Mouse (Mus musculus): ENCODE data around the gene Slc22a17. TPM values are rescaled to one million over a fixed set of nuclear protein-coding genes. Genes with fewer than 3 reads are reported as not detected.
"Not testable (repeated sequence)": the region's sequence is repeated elsewhere in the genome, so short reads cannot be mapped to it uniquely, and the experiment has no call there.

The Slc22a17 gene
- polyA plus RNA-seq (2014; fragmentation: Nextera tagmentation; extraction: Ambion mirVana), result 35.4 and 36.0 TPM in 2 replicates

- peak; percentile 98 for DNase-seq (ENCODE audit: low spot score, missing footprints)
- Histone ChIP-seq H3K4me3 (ENCODE audit: low read depth, low read length) (peak within 1 kb of the TSS; percentile 93), H3K4me1 (ENCODE audit: control insufficient read depth, insufficient read depth, low read length) (peaks cover 14% of the 10 kb centered on the region), H3K36me3 (ENCODE audit: control insufficient read depth, insufficient read depth, low read length) (peaks cover 12% of the 10 kb centered on the region), H3K27ac (ENCODE audit: low read depth, low read length) (peak within 1 kb of the TSS; percentile 61), H3K4me2 (peak within 1 kb of the TSS; percentile 100), H3K9me3 (ENCODE audit: control insufficient read depth, low read length) (no peaks in the 10 kb centered on the region), H3K9ac (ENCODE audit: low read length) (peak within 1 kb of the TSS; percentile 95), H3K27me3 (ENCODE audit: control insufficient read depth, insufficient read depth, low read length) (no peaks in the 10 kb centered on the region)
- peak; percentile 95 for ATAC-seq (ENCODE audit: low FRiP score)
- under 1% methylated on average over 28 of the region's 28 CpGs for WGBS
Observed at GRCm38 (mm10) chr14:54912886-54913285, at the start of gene Slc22a17. Gene Slc22a17 (minus strand): TSS chr14:54913132.

- ATAC-seq (ENCODE audit: low FRiP score) (no peak), DNase-seq (ENCODE audit: low spot score, missing footprints) (no peak)
- no peaks in the 10 kb centered on the region for H3K27me3 ChIP-seq (ENCODE audit: control insufficient read depth, insufficient read depth, low read length)
- no peak overlapping the region for H3K4me3 ChIP-seq (ENCODE audit: low read depth, low read length)
- H3K4me1 ChIP-seq (ENCODE audit: control insufficient read depth, insufficient read depth, low read length), result no peaks in the 10 kb centered on the region
- H3K4me2 ChIP-seq, result no peak overlapping the region
- 89% methylated on average over 7 of the region's 7 CpGs for WGBS
- no peak overlapping the region for H3K27ac ChIP-seq (ENCODE audit: low read depth, low read length)
- no peak overlapping the region for H3K9ac ChIP-seq (ENCODE audit: low read length)
- H3K36me3 ChIP-seq (ENCODE audit: control insufficient read depth, insufficient read depth, low read length), result no peaks in the 10 kb centered on the region
- no peaks in the 10 kb centered on the region for H3K9me3 ChIP-seq (ENCODE audit: control insufficient read depth, low read length)
Observed at GRCm38 (mm10) chr14:54962714-54963113, 49.8 kb upstream of the Slc22a17 start.

DNA sequence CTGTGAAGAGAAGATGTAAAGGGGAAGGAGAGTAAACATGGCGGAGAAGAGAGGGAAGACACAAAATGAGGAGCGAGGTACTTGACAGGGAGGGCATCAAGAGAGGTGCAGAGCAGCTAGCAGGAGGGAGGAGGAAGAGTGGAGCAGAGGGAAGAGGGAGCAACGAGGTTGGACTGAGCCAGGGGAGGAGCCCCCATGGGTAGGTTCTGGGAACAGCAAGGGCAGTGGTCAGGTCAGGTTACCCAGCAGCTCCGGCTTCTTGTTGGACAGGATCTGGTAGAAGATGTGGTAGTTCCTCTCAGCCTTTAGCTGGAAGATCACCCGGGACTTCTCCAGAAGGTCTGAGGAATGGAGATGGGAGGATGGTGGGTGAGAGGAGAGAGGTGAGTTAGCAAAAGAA is 48.6 kb upstream of the Slc22a17 start:
- Histone ChIP-seq H3K4me3 (ENCODE audit: low read depth, low read length) (no peak overlapping the region), H3K9ac (ENCODE audit: low read length) (no peak overlapping the region), H3K4me1 (ENCODE audit: control insufficient read depth, insufficient read depth, low read length) (no peaks in the 10 kb centered on the region), H3K27me3 (ENCODE audit: control insufficient read depth, insufficient read depth, low read length) (no peaks in the 10 kb centered on the region), H3K36me3 (ENCODE audit: control insufficient read depth, insufficient read depth, low read length) (no peaks in the 10 kb centered on the region), H3K9me3 (ENCODE audit: control insufficient read depth, low read length) (no peaks in the 10 kb centered on the region), H3K27ac (ENCODE audit: low read depth, low read length) (no peak overlapping the region), H3K4me2 (no peak overlapping the region)
- WGBS, result 82% methylated on average over 5 of the region's 5 CpGs
- DNase-seq (ENCODE audit: low spot score, missing footprints) (no peak), ATAC-seq (ENCODE audit: low FRiP score) (no peak)

GRCm38 (mm10) chr14:54960769-54961168 is 47.8 kb upstream of the Slc22a17 start:
- Histone ChIP-seq H3K9me3 (ENCODE audit: control insufficient read depth, low read length) (no peaks in the 10 kb centered on the region), H3K4me1 (ENCODE audit: control insufficient read depth, insufficient read depth, low read length) (no peaks in the 10 kb centered on the region), H3K4me3 (ENCODE audit: low read depth, low read length) (no peak overlapping the region), H3K9ac (ENCODE audit: low read length) (no peak overlapping the region), H3K4me2 (no peak overlapping the region), H3K27me3 (ENCODE audit: control insufficient read depth, insufficient read depth, low read length) (no peaks in the 10 kb centered on the region), H3K27ac (ENCODE audit: low read depth, low read length) (no peak overlapping the region), H3K36me3 (ENCODE audit: control insufficient read depth, insufficient read depth, low read length) (no peaks in the 10 kb centered on the region)
- no peak for ATAC-seq (ENCODE audit: low FRiP score)
- 62% methylated on average over 10 of the region's 10 CpGs for WGBS
- no peak for DNase-seq (ENCODE audit: low spot score, missing footprints)

DNA sequence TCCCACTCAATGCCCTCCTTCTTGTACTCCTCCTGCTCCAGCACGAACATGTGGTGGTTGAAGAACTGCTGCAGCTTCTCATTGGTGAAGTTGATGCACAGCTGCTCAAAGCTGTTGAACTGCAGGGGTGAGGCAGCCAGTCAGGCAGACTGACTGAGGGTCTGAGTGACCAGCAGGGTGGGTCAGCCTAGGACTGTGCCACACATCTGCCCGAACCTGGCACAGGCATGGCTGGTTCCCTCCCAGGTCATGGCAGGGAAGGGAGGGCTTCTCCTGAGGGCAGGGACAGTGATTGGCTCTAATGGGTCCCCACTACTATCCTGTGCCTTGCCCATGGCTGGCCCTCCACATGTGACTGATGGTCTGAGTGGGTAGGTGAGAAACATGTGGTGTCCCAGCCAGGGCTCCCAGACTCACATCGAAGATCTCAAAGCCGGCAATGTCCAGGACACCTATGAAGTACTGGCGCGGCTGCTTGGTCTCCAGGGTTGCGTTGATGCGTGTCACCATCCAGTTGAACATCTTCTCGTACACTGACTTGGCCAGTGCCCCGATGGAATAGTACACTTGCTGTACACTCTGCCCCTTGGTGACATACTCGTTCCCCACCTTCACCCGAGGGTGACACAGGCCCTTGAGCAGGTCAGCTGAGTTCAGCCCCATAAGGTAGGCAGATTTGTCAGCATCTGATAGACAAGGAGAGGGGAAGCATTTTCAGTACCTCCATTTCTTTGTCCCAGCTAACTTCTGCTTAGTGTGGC is 47.1 kb upstream of the Slc22a17 start:
- not testable (repeated sequence) for H3K4me1 ChIP-seq (ENCODE audit: control insufficient read depth, insufficient read depth, low read length); H3K4me2 ChIP-seq; H3K36me3 ChIP-seq (ENCODE audit: control insufficient read depth, insufficient read depth, low read length); H3K9ac ChIP-seq (ENCODE audit: low read length); H3K27me3 ChIP-seq (ENCODE audit: control insufficient read depth, insufficient read depth, low read length); H3K4me3 ChIP-seq (ENCODE audit: low read depth, low read length); DNase-seq (ENCODE audit: low spot score, missing footprints); ATAC-seq (ENCODE audit: low FRiP score); H3K27ac ChIP-seq (ENCODE audit: low read depth, low read length); H3K9me3 ChIP-seq (ENCODE audit: control insufficient read depth, low read length)
- WGBS, result 95% methylated on average over 12 of the region's 12 CpGs

GRCm38 (mm10) chr14:54959197-54959596 is 46.3 kb upstream of the Slc22a17 start:
- Histone ChIP-seq H3K36me3 (ENCODE audit: control insufficient read depth, insufficient read depth, low read length) (no peaks in the 10 kb centered on the region), H3K4me1 (ENCODE audit: control insufficient read depth, insufficient read depth, low read length) (no peaks in the 10 kb centered on the region), H3K27ac (ENCODE audit: low read depth, low read length) (no peak overlapping the region), H3K9me3 (ENCODE audit: control insufficient read depth, low read length) (no peaks in the 10 kb centered on the region), H3K4me2 (no peak overlapping the region), H3K27me3 (ENCODE audit: control insufficient read depth, insufficient read depth, low read length) (no peaks in the 10 kb centered on the region), H3K9ac (ENCODE audit: low read length) (no peak overlapping the region), H3K4me3 (ENCODE audit: low read depth, low read length) (no peak overlapping the region)
- ATAC-seq (ENCODE audit: low FRiP score) (no peak), DNase-seq (ENCODE audit: low spot score, missing footprints) (no peak)
- WGBS, result 98% methylated on average over 3 of the region's 3 CpGs

DNA sequence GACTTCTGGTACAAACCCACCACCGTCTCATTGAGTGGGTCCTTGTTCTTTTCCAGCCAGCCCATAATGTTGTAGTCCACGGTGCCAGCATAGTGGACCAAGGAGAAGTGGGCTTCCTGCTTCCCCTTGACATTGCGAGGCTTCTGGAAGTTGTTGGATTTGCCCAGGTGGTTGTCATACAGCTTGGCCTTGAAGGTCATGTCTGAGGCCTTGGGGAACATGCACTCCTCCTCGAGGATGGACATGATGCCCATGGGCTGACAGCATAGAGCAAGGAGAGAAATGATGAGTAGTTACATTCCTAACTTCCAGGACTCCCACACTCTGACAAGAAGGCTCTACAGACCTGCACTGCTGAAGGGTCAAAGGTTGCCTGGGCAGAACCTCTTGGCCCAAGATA is 45.6 kb upstream of the Slc22a17 start:
- ATAC-seq (ENCODE audit: low FRiP score) (no peak), DNase-seq (ENCODE audit: low spot score, missing footprints) (no peak)
- no peaks in the 10 kb centered on the region for H3K9me3 ChIP-seq (ENCODE audit: control insufficient read depth, low read length)
- H3K27ac ChIP-seq (ENCODE audit: low read depth, low read length), result no peak overlapping the region
- H3K27me3 ChIP-seq (ENCODE audit: control insufficient read depth, insufficient read depth, low read length), result no peaks in the 10 kb centered on the region
- no peak overlapping the region for H3K4me3 ChIP-seq (ENCODE audit: low read depth, low read length)
- H3K4me2 ChIP-seq, result no peak overlapping the region
- H3K4me1 ChIP-seq (ENCODE audit: control insufficient read depth, insufficient read depth, low read length), result no peaks in the 10 kb centered on the region
- H3K36me3 ChIP-seq (ENCODE audit: control insufficient read depth, insufficient read depth, low read length), result no peaks in the 10 kb centered on the region
- WGBS, result 88% methylated on average over 4 of the region's 4 CpGs
- H3K9ac ChIP-seq (ENCODE audit: low read length), result no peak overlapping the region

DNA sequence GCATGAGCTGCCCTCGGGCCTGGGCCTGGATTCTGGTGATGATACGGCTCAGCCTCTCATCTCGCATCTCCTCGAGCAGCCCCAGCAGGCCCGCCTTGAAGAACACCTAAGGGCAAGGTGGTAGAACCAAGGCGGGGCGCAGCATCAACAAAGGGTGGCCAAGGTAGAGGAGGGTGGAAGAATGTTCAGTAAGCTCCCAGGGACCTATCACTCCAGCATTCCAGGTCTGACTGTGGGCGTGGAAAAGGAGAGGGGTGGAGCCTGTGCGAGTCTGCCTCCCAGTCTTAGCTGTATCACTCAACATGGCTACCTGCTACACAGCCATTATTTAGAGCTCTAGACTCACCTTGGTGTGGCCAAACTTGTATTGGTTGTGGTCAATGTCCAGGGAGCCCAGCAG is 43.6 kb upstream of the Slc22a17 start:
- WGBS, result 78% methylated on average over 9 of the region's 9 CpGs
- no peak overlapping the region for H3K27ac ChIP-seq (ENCODE audit: low read depth, low read length)
- H3K36me3 ChIP-seq (ENCODE audit: control insufficient read depth, insufficient read depth, low read length), result no peaks in the 10 kb centered on the region
- H3K4me2 ChIP-seq, result no peak overlapping the region
- H3K4me1 ChIP-seq (ENCODE audit: control insufficient read depth, insufficient read depth, low read length), result no peaks in the 10 kb centered on the region
- H3K4me3 ChIP-seq (ENCODE audit: low read depth, low read length), result no peak overlapping the region
- no peak for DNase-seq (ENCODE audit: low spot score, missing footprints)
- no peaks in the 10 kb centered on the region for H3K27me3 ChIP-seq (ENCODE audit: control insufficient read depth, insufficient read depth, low read length)
- no peak overlapping the region for H3K9ac ChIP-seq (ENCODE audit: low read length)
- H3K9me3 ChIP-seq (ENCODE audit: control insufficient read depth, low read length), result no peaks in the 10 kb centered on the region
- no peak for ATAC-seq (ENCODE audit: low FRiP score)

- Histone ChIP-seq H3K27me3 (ENCODE audit: control insufficient read depth, insufficient read depth, low read length) (no peaks in the 10 kb centered on the region), H3K4me2 (no peak overlapping the region), H3K27ac (ENCODE audit: low read depth, low read length) (no peak overlapping the region), H3K36me3 (ENCODE audit: control insufficient read depth, insufficient read depth, low read length) (no peaks in the 10 kb centered on the region), H3K9me3 (ENCODE audit: control insufficient read depth, low read length) (no peaks in the 10 kb centered on the region), H3K9ac (ENCODE audit: low read length) (no peak overlapping the region), H3K4me1 (ENCODE audit: control insufficient read depth, insufficient read depth, low read length) (no peaks in the 10 kb centered on the region), H3K4me3 (ENCODE audit: low read depth, low read length) (no peak overlapping the region)
- WGBS, result 93% methylated on average over 3 of the region's 3 CpGs
- DNase-seq (ENCODE audit: low spot score, missing footprints) (no peak), ATAC-seq (ENCODE audit: low FRiP score) (no peak)
Observed at GRCm38 (mm10) chr14:54955481-54955880, 42.5 kb upstream of the Slc22a17 start.
